Mouse (Mus musculus) C2C12 (cell line): ENCODE measurements at regions not wholly inside any gene's neighbourhood (a gene's known extent, or its start where the extent isn't known, plus 50 kb on each side); places are given as distances from the start of the nearest gene placed in this dataset.

Experiments
- H3K27me3 ChIP-seq: one replicate; pipeline ENCODE4 v1.6.1; 2011; ENCODE audit not compliant: control insufficient read depth, insufficient read depth, insufficient read length
- H3K36me3 ChIP-seq: one replicate; pipeline ENCODE4 v1.6.1; 2011; ENCODE audit not compliant: control insufficient read depth, insufficient read depth
- H3K4me3 ChIP-seq: one replicate; pipeline ENCODE4 v1.5.1; 2011; ENCODE audit warnings: mild to moderate bottlenecking, control low read depth; ENCODE audit not compliant: poor library complexity, insufficient read depth, severe bottlenecking
- H3K79me2 ChIP-seq: one replicate; pipeline ENCODE4 v1.6.1; 2011; ENCODE audit not compliant: control insufficient read depth, insufficient read depth
- H3K79me3 ChIP-seq: one replicate; pipeline ENCODE4 v1.6.1; 2011; ENCODE audit warnings: low read depth, control low read depth
- H3ac ChIP-seq: one replicate; pipeline ENCODE3; 2011; ENCODE audit warnings: low read depth; ENCODE audit not compliant: control insufficient read depth, insufficient read length
- CEBPB ChIP-seq: IDR thresholded peaks from one replicate; pipeline ENCODE4 v1.6.1; 2011; ENCODE audit warnings: low read depth, mild to moderate bottlenecking, control low read depth, moderate library complexity
- CTCF ChIP-seq: IDR thresholded peaks from one replicate; pipeline ENCODE4 v1.5.1; 2011; ENCODE audit not compliant: control insufficient read depth, insufficient read depth, insufficient read length
- FOSL1 ChIP-seq: IDR thresholded peaks from one replicate; pipeline ENCODE4 v1.8.0; 2011; ENCODE audit warnings: mild to moderate bottlenecking, low read length; ENCODE audit not compliant: poor library complexity, insufficient read depth, severe bottlenecking
- MAX ChIP-seq: IDR thresholded peaks from one replicate; pipeline ENCODE4 v1.6.1; 2011; ENCODE audit warnings: mild to moderate bottlenecking, control low read depth
- MYOD1 ChIP-seq: IDR thresholded peaks from one replicate; pipeline ENCODE4 v1.6.1; 2011; ENCODE audit warnings: low read depth; ENCODE audit not compliant: control insufficient read depth, insufficient read length
- MYOG ChIP-seq: IDR thresholded peaks from one replicate; pipeline ENCODE4 v1.6.1; 2011; ENCODE audit not compliant: control insufficient read depth, insufficient read length; ENCODE audit errors: extremely low read depth
- USF1 ChIP-seq: IDR thresholded peaks from one replicate; pipeline ENCODE4 v1.6.1; 2011; ENCODE audit warnings: low read depth, mild to moderate bottlenecking, control low read depth, moderate library complexity

DNA sequence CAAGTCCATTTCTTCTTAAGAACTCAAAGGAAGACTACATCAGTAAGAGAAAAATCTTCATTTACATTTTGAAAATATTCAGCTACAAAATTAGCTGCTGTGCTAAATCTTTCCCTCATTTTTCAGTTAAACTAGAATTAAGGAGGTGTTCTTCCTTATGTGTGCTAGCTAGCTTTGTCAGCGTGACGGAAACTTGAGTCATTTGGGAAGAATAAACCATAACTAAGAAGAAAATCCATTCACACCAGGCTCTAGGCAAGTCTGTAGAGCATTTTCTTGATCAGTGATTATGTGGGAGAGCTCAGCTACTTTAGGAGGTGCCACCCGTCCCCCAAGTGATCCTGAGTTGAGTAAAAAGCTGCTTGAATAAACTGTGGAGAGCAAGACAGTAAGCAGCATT is 635.4 kb downstream of the Ntrk3 start:
- no peaks in the 10 kb centered on the region for H3K27me3 ChIP-seq
- H3K36me3 ChIP-seq, result no peaks in the 10 kb centered on the region
- no peak overlapping the region for H3K4me3 ChIP-seq
- H3ac ChIP-seq, result no peak overlapping the region
- no peak for TF ChIP-seq MYOD1
- no peak for TF ChIP-seq MYOG
- no peak for TF ChIP-seq USF1
- TF ChIP-seq MAX, result no peak
- TF ChIP-seq CTCF, result no peak
- no peak for TF ChIP-seq FOSL1
- TF ChIP-seq CEBPB, result no peak
- H3K79me3 ChIP-seq, result no peaks in the 10 kb centered on the region
- no peaks in the 10 kb centered on the region for H3K79me2 ChIP-seq

DNA sequence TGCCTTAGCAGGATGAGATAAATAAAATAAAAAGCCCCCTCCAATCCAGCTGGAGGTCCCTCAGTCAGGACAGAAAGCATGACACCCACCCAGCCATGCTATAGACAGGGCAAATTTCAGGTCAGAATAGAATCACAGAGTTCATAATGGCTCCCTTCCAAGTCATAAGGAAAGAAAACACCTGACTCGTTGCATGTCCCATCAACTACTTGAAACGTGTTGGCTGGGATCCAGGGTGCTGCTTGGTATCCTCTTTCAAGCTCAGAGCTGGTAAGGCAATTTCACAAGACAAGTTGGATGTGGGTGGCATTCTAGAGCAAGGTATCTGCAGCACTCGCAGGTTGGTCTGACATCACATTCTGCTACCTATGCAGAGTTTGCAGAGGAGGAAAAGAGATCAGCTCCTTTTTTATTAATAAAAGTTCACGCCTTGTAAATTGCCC is 651.2 kb downstream of the Ntrk3 start:
- no peak overlapping the region for H3ac ChIP-seq
- TF ChIP-seq FOSL1 (no peak), USF1 (no peak), MYOD1 (no peak), MAX (no peak), MYOG (no peak), CTCF (no peak)

DNA sequence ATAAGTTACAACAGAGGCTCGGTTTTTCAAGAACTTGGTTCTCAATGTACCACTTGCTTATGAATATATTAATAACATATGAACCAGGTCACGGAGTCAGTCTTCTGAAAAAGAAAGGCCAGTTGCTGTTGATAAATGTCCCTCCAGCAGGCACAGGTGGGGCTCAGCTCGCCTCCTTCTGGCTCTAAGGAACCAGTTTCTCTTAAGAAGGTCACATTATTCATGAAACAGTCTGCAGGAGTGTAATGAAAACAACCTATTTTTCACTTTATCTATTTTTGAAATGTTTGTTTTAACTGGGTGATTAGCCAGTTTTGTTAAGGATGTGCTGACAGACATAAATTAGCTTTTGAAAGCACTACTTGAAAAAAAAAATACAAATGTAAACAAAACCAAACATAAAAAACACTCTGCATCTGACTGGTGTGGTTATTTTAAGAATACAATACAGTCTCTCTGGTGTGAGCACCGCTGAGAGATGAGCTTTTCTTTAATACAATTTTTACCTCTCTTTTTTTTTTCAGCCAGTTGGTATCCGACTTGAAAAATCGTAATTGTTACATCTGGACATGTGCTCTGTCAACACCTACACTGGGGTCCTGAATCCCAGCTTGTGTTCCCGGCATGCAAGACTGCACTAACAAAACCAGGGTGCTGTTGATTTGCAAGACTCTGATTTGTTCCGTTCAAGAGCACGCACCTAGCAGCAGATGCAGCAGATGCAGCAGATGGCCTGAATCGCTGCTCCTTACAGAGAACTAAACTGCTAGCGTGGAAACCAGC is 651.8 kb downstream of the Ntrk3 start:
- Histone ChIP-seq H3K79me2 (no peaks in the 10 kb centered on the region), H3ac (no peak overlapping the region), H3K27me3 (no peaks in the 10 kb centered on the region), H3K79me3 (no peaks in the 10 kb centered on the region), H3K4me3 (no peak overlapping the region), H3K36me3 (no peaks in the 10 kb centered on the region)
- TF ChIP-seq CTCF, result no peak
- TF ChIP-seq MYOD1, result no peak
- no peak for TF ChIP-seq CEBPB
- no peak for TF ChIP-seq USF1
- TF ChIP-seq MYOG, result no peak
- TF ChIP-seq MAX, result no peak
- no peak for TF ChIP-seq FOSL1

More for the DNA sequence above, 651.2 kb downstream of the Ntrk3 start:
- Histone ChIP-seq H3K79me2 (no peaks in the 10 kb centered on the region), H3K79me3 (no peaks in the 10 kb centered on the region), H3K4me3 (no peak overlapping the region), H3K27me3 (no peaks in the 10 kb centered on the region), H3K36me3 (no peaks in the 10 kb centered on the region)

DNA sequence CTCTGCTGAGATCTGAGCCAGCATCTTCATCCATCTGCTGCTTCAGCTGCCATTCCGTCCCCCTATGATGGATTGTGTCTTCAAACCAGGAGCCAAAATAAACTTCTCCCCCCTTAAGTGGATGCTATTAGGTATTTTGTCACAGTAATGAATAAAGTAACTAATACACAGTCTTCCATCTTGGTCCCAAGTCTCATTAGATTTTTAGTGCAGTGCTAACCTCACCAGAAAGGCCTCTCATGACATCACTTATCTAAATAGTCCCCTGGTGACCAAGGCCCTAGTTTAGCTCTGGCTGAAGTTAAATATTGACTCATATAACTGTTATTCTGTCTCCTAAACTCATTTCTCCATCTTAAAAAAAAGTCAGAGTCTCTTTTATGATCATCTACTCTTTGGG is 658.1 kb downstream of the Ntrk3 start:
- TF ChIP-seq MYOG, result no peak
- TF ChIP-seq CTCF, result no peak
- no peak for TF ChIP-seq FOSL1
- no peak for TF ChIP-seq MAX
- TF ChIP-seq USF1, result no peak
- Histone ChIP-seq H3K4me3 (no peak overlapping the region), H3K79me3 (no peaks in the 10 kb centered on the region), H3K27me3 (no peaks in the 10 kb centered on the region), H3K79me2 (no peaks in the 10 kb centered on the region), H3ac (no peak overlapping the region), H3K36me3 (no peaks in the 10 kb centered on the region)

DNA sequence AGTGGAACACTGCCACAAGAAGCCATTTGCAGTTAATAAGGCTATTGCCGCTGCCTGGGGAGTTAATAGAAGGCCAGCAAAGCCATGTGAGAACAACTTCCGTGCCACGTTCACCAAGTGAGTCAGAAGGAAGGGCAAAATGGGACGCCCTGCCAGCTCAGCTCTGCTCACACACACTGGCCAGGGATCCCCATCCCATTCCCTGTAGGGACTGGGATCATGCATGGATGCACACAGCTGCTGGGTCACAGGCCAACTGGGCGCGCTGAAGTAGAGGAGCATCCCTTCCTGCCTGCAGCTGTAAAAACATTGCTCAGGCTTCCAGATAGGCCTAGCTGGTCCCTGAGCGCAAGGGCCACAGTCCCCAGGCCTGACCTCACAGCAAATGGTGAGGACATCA is 666.7 kb downstream of the Ntrk3 start:
- Histone ChIP-seq H3K79me3 (no peaks in the 10 kb centered on the region), H3ac (no peak overlapping the region), H3K36me3 (no peaks in the 10 kb centered on the region), H3K79me2 (no peaks in the 10 kb centered on the region), H3K27me3 (no peaks in the 10 kb centered on the region), H3K4me3 (no peak overlapping the region)
- TF ChIP-seq CTCF (no peak), MYOD1 (no peak), CEBPB (no peak), MYOG (no peak), USF1 (no peak), MAX (no peak), FOSL1 (no peak)

DNA sequence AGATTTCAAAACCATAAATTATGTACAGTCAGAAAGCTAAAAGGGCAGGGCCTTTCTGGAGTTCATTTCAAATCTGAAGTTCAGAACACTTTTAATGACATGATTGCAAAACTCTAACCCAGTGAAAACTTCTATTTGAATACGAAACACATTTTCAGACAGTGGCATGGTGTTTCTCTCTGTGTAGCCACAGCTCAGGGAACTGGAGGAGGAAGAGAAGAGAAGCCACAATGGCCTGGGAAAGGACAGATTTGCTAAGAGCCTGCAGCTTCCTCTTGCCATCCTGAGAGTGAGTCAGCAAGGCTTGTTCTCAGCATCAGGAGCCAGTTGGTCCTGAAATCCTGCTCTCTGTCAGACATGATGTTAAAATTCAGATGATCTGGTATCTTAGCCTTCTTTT is 676.2 kb downstream of the Ntrk3 start:
- H3K79me3 ChIP-seq, result no peaks in the 10 kb centered on the region
- no peak overlapping the region for H3K4me3 ChIP-seq
- H3K79me2 ChIP-seq, result no peaks in the 10 kb centered on the region
- H3ac ChIP-seq, result no peak overlapping the region
- no peaks in the 10 kb centered on the region for H3K36me3 ChIP-seq
- TF ChIP-seq CTCF (no peak), MYOD1 (no peak), MAX (no peak), USF1 (no peak), FOSL1 (no peak), CEBPB (no peak), MYOG (no peak)
- no peaks in the 10 kb centered on the region for H3K27me3 ChIP-seq
